Mouse (Mus musculus): ENCODE results near the gene Cdk17. TPM values are rescaled to one million over a fixed set of nuclear protein-coding genes. Genes with fewer than 3 reads are reported as not detected.
A peak's percentile ranks its signal among the peaks of the same experiment; 100 is the strongest.

Cdk17 gene
- polyA plus RNA-seq, 1 experiment from 2014 or later: 23.0 TPM

DNA sequence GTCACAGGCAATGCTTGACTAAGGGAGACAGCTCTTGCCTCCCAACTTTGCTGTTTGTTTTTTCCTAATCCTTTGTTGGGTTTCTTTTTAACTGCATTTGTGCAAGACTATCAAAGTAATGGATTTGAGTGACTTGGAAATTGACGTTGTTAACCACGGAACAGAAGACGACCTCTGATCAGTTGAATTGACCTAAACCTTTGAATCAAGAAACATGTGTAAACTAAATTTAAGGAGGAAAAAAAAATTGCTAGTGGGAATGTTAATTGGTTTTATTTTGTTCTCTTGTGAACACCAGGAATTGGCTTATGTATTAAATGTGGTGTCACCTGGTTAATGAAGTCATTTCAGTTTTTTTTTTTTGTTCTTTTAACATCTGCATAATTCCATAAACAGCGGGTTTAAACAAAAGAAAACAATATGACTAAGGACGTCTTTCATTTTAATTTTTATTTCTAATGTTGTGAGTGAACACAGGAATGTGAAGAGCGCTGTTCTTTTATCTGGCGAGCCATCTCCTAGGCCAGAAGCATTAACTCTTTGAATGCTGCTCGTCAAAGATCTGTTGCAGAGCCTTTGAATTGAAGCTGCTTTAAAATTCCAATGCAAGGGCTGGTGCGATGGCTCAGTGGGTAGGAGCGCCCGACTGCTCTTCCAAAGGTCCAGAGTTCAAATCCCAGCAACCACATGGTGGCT, 1.7 kb downstream of the Cdk17 start:
- 7% methylated on average over 11 of the region's 11 CpGs for WGBS (ENCODE audit: insufficient replicate concordance)
- H3K4me1 ChIP-seq: peaks cover 56% of the 10 kb centered on the region

DNA sequence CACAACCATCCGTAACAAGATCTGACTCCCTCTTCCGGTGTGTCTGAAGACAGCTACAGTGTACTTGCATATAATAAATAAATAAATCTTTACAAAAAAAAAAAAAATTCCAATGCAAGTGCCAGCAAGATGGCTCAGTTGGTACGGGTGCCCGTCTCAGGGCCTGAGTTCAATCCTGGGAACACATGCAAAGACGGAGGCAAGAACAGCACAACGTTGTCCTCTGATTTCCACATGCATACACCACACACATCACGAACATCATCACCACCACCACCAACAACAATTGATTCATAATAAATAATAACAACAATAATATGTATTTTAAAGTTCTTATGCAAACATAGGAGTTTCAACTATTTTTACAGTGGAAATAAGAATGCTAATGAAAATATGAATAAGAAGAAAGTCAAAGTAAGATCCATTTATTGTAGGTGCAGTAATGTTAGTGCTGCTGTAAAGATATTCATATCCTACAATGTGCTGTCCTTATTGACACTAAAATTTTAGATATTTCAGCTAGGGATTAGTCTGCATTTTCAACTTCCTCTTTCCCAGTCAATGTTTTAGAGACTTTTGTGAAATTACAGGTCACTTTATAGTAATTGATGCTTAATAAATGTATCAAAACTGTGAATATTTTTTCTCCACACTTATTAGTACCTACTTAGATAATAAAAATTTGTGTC, 2.4 kb downstream of the Cdk17 start:
- Histone ChIP-seq H3K36me3 (no peaks in the 10 kb centered on the region), H3K4me2 (peak overlapping the region; percentile 79), H3K9ac (peak overlapping the region; percentile 99), H3K4me3 (peak overlapping the region; percentile 99), H3K4me1 (peaks cover 60% of the 10 kb centered on the region), H3K27me3 (replicated peaks) (no peaks in the 10 kb centered on the region), H3K27ac (peak overlapping the region; percentile 99; the same call in 1 of the 2 replicates), H3K9me3 (replicated peaks) (no peaks in the 10 kb centered on the region)
- ATAC-seq: no peak
- WGBS (ENCODE audit: insufficient replicate concordance): 42% methylated on average over 7 of the region's 7 CpGs

More for the DNA sequence above, 1.7 kb downstream of the Cdk17 start:
- Histone ChIP-seq H3K27ac (peak overlapping the region; percentile 99), H3K4me3 (peak overlapping the region; percentile 99), H3K9ac (peak overlapping the region; percentile 99), H3K4me2 (peak overlapping the region; percentile 79), H3K27me3 (replicated peaks) (no peaks in the 10 kb centered on the region), H3K36me3 (no peaks in the 10 kb centered on the region), H3K9me3 (replicated peaks) (no peaks in the 10 kb centered on the region)
- ATAC-seq: no peak

DNA sequence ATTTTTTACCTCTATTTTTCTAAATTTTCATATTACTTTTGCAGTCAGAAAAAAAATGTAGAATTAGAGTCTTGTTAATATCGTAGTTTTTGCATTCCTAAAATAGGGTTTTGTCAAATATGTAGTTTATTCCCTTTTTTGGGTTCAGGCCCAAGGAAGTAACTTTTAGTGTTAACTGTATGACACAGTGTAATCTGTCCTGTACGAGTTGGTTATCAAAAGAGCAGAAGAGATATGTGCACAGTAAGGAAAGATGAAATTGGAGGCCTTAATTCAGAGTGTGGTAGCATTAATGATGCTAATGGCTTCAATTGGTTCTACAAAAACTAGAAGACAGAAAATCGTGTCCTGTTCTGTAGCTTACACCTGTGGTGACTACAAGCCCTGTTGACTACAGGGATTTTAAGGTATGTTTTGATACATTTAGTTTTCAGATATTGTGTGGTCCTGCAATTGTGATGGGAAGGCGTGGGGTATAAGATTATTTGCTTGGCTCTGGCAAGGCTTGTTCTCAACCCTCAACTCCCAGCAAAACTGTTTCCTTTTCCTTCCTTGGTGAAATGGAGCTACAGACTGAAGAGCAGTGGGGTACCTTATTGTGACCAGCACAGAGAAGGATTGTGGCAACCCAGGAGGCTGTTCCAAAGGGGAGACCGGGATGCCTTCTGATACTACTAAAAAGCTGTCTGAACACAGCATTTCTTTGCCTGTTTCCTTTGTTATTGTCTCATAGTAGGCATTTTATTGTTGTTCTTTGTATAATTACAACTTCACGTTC, 3.2 kb downstream of the Cdk17 start:
- Histone ChIP-seq H3K9ac (peak overlapping the region; percentile 28), H3K9me3 (replicated peaks) (no peaks in the 10 kb centered on the region), H3K4me2 (peak overlapping the region; percentile 41), H3K27me3 (replicated peaks) (no peaks in the 10 kb centered on the region), H3K4me3 (peak overlapping the region; percentile 15; the same call in 1 of the 2 replicates), H3K36me3 (no peaks in the 10 kb centered on the region), H3K4me1 (peaks cover 66% of the 10 kb centered on the region), H3K27ac (peak overlapping the region; percentile 63)
- WGBS (ENCODE audit: insufficient replicate concordance): 48% methylated on average over 6 of the region's 6 CpGs
- no peak for ATAC-seq

DNA sequence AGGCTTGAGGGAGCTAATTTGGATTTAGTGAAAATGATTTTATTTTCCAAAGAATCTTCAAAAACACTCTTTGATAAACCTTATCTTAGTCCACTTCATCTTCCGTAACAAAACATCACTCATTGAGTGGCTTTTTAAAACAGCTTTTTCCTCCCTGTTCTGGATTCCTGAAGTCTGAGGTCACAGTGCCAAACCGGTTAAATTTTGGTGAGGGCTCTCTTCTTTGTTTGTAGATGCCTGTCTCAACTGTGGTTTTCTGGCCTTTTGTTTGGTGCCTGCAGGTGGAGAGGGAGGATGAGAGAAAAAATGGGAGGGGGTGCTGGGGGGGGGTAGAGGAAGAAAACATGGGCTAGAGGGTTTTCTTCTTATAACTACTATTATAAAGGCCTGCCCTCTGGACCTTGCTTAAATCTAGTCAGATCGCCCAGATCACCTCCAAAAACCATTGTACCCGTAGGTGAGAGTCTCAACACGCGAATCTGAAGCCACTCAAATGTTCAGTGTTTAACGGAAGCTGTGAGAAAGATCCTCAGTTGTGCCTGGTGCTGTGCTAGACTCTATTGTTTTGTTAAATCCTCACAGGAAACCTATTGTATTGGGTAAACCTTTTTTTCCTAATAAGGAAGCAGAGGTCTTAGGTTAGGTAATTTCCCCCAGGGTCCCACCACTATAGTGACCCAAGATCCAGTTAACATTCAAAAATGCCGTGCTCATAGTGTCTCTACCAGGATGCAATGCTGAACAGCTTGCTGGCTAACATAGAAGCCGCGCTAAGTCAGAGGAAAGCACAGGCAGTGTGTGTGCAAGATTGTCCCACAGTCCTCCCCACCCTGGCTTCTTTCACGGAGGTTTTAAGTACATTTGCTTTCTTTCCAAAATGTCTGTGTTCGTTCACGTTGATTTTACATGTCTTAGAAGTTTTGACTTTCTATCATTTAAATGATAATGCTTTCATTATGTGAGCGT, 5.0 kb downstream of the Cdk17 start:
- 17% methylated on average over 14 of the region's 14 CpGs for WGBS (ENCODE audit: insufficient replicate concordance)

DNA sequence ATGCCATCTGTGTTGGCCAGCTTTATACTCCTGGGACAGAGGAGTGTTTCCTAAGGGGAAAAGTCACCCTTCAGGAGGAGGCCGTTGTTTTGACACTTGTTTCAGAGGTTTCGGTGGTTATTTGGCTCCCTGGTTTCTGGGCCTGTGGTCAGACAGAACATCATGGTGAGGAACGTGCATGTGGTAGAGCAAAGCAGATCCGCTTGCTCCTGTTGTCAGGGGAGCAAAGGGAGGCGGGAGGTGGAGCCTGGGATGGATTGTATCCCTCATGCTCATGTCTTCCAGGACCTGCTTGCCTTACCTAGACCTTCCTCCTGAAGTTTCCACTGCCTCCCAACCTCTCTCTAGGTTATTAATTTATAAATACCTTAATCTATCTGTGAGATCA, 5.7 kb downstream of the Cdk17 start:
- peak; percentile 40; the same call in 1 of the 2 replicates for ATAC-seq
- Histone ChIP-seq H3K4me3 (peak overlapping the region; percentile 32), H3K9me3 (replicated peaks) (no peaks in the 10 kb centered on the region), H3K36me3 (no peaks in the 10 kb centered on the region), H3K27me3 (replicated peaks) (no peaks in the 10 kb centered on the region), H3K27ac (peak overlapping the region; percentile 75), H3K4me1 (peaks cover 77% of the 10 kb centered on the region), H3K9ac (peak overlapping the region; percentile 45), H3K4me2 (peak overlapping the region; percentile 65)
- WGBS (ENCODE audit: insufficient replicate concordance): 18% methylated on average over 5 of the region's 5 CpGs

More for the DNA sequence above, 5.0 kb downstream of the Cdk17 start:
- Histone ChIP-seq H3K9ac (peak overlapping the region; percentile 45), H3K4me2 (peak overlapping the region; percentile 65), H3K9me3 (replicated peaks) (no peaks in the 10 kb centered on the region), H3K36me3 (no peaks in the 10 kb centered on the region), H3K4me3 (peak overlapping the region; percentile 32), H3K27me3 (replicated peaks) (no peaks in the 10 kb centered on the region), H3K27ac (peak overlapping the region; percentile 75), H3K4me1 (peaks cover 70% of the 10 kb centered on the region)
- ATAC-seq: peak; percentile 43

DNA sequence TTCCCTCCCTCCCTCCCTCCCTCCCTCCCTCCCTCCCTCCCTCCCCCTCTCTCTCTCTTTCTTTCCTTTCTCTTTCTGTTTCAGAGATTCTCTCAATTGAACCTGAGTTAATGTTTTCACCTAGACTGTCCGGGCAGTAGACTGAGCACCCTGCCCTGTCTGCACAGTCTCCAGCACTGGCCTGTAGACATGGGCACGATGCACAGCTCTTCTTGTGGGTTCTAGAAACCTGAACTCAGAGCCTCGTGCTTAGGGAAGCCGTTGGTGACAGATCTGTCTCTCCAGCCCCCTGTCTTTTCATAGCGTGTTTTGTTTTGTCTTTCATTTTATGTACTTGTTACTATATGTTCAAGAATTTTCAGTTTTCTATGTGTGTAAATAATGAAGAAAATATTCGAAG, 6.6 kb downstream of the Cdk17 start:
- ATAC-seq: 0 out of 2 replicates have a peak, but pooled peaks have one; percentile 9
- Histone ChIP-seq H3K27me3 (replicated peaks) (no peaks in the 10 kb centered on the region), H3K4me3 (peak overlapping the region; percentile 45), H3K9ac (peak overlapping the region; percentile 63), H3K27ac (peak overlapping the region; percentile 65), H3K36me3 (no peaks in the 10 kb centered on the region), H3K4me2 (peak overlapping the region; percentile 63), H3K9me3 (replicated peaks) (no peaks in the 10 kb centered on the region), H3K4me1 (peaks cover 75% of the 10 kb centered on the region)
- 35% methylated on average over 6 of the region's 6 CpGs for WGBS (ENCODE audit: insufficient replicate concordance)

DNA sequence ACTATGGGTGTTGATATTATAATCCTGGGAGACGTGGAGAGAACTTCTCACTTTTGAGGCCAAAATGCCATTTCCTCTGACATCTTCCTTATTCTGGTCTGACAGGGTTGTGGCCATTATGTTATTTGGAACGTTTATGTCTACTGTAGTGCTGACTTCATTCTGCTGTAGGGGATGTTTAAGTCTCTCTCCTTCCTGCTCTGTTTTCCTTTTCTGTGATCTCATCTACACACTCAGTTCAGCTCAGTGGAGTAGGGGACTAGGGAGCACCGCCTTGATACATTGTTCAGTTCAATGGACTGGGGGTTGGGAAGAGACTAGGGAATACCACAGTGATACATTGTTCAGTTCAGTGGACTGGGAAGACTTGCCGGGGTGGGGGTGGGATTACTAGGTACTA, 7.4 kb downstream of the Cdk17 start:
- H3K4me2 ChIP-seq: peak overlapping the region; percentile 35
- peak overlapping the region; percentile 49; the same call in 1 of the 2 replicates for H3K27ac ChIP-seq
- 0 out of 2 replicates have a peak, but pooled peaks have one; percentile 8 for ATAC-seq

DNA sequence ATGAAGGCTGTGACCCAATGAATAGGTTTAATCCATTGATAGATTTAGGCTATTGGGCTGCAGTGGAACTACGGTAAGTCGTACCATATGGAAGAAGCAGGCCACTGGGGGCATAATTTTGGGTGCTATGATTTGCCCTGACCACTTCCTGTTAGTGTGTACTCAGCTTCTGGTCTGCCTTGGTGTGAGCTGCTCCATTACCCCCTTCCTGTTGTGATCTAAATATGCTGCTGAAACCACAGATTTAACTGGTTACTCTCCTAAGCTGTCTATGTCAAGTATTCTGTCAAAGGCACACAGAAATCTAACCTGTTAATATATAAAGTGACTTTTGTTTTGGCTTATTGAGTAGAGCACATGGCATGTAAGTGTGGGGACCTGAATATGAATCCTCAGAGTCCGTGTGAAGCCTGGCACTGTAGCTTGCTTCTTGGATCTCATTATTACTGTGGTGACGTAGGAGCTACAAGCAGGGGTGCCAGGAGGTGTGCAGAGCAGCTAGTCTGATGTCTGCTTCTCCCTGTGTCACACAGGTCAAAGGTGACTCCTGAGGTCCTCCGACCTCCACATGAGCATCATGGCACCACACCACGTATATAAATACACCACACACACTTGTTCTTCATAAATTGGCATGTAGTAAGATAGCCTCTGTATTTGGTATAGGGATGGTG, 10.6 kb downstream of the Cdk17 start:
- Histone ChIP-seq H3K4me3 (no peak overlapping the region), H3K27me3 (replicated peaks) (no peaks in the 10 kb centered on the region), H3K36me3 (peaks cover 11% of the 10 kb centered on the region), H3K4me2 (no peak overlapping the region), H3K4me1 (peaks cover 70% of the 10 kb centered on the region), H3K9me3 (replicated peaks) (no peaks in the 10 kb centered on the region), H3K9ac (no peak overlapping the region), H3K27ac (no peak overlapping the region)
- no peak for ATAC-seq
- 71% methylated on average over 6 of the region's 6 CpGs for WGBS (ENCODE audit: insufficient replicate concordance)

More for the DNA sequence above, 7.4 kb downstream of the Cdk17 start:
- peaks cover 5% of the 10 kb centered on the region for H3K36me3 ChIP-seq
- H3K4me1 ChIP-seq: peaks cover 70% of the 10 kb centered on the region
- no peaks in the 10 kb centered on the region for H3K9me3 ChIP-seq (replicated peaks)
- H3K27me3 ChIP-seq (replicated peaks): no peaks in the 10 kb centered on the region
- H3K4me3 ChIP-seq: no peak overlapping the region
- 27% methylated on average over 4 of the region's 4 CpGs for WGBS (ENCODE audit: insufficient replicate concordance)
- no peak overlapping the region for H3K9ac ChIP-seq

DNA sequence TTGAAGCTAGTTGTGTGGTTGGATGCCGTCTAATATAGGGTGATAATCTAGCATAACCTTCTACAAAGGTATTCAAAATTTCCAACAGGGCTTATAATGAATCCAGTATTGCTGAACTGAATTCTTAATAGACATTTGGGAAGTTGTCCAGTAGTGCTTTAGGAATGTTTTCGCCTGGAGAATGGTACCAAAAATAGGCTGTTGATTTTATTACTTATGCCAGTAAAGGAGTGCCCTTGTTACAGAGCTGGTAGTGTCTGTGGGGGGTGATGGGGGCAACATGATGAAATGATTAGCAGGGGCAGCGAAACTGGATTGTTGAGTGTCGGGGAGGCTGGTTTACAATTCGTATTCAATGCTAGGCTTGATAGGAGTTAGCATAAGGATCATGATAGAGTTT, 16.8 kb downstream of the Cdk17 start:
- H3K36me3 ChIP-seq: peaks cover 11% of the 10 kb centered on the region
- H3K4me3 ChIP-seq: no peak overlapping the region
- ATAC-seq: no peak
- H3K9ac ChIP-seq: no peak overlapping the region
- 59% methylated on average over 5 of the region's 5 CpGs for WGBS (ENCODE audit: insufficient replicate concordance)
- no peak overlapping the region; the same call in 1 of the 2 replicates for H3K4me2 ChIP-seq
- 0 out of 2 replicates have a peak overlapping the region, but pooled peaks have one; percentile 8 for H3K27ac ChIP-seq
- no peaks in the 10 kb centered on the region for H3K9me3 ChIP-seq (replicated peaks)
- H3K4me1 ChIP-seq: peaks cover 67% of the 10 kb centered on the region
- no peaks in the 10 kb centered on the region for H3K27me3 ChIP-seq (replicated peaks)

DNA sequence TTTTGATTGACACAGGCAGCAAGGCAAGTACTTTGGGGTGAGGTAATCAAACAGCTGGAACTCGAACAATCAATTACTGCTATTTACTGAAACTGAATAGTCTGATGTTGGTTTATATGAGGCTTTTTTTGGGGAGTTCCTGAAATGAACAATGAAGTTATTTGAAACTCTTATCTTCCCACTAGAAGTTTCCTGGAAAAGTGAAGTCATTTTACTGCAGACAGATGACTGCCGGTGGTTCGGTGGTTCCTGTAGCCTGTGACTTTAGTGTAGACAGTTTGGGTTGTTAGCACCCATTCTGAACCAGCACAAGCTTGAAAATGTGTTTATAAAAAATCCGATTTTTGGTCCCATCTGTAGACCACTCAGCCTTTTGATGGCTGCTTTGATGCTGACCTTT, 17.2 kb downstream of the Cdk17 start:
- Histone ChIP-seq H3K27ac (0 out of 2 replicates have a peak overlapping the region, but pooled peaks have one; percentile 8), H3K9me3 (replicated peaks) (no peaks in the 10 kb centered on the region), H3K36me3 (peaks cover 11% of the 10 kb centered on the region), H3K4me2 (no peak overlapping the region; the same call in 1 of the 2 replicates), H3K27me3 (replicated peaks) (no peaks in the 10 kb centered on the region), H3K4me1 (peaks cover 69% of the 10 kb centered on the region), H3K9ac (no peak overlapping the region), H3K4me3 (no peak overlapping the region)
- no peak for ATAC-seq
- 30% methylated on average over 4 of the region's 4 CpGs for WGBS (ENCODE audit: insufficient replicate concordance)

Data from liver, embryonic 12.5 days (tissue).